Mouse (Mus musculus) urinary bladder, adult 18-20 months (tissue): ENCODE measurements around the gene Smok3c.
"Not testable (repeated sequence)": the region's sequence is repeated elsewhere in the genome, so short reads cannot be mapped to it uniquely, and the experiment has no call there.

Experiments used
- DNase-seq, 2 experiments: peaks; one replicate each; pipeline ENCODE4 v3.0.0; 2022; ENCODE audit warnings: low spot score in 2 of 2, mixed read lengths in 2 of 2

Smok3c gene

GRCm38 (mm10) chr5:138094474-138094873, 41.5 kb downstream of the Smok3c start:
- DNase-seq = no peak

GRCm38 (mm10) chr5:138104976-138105375, 52.0 kb downstream of the Smok3c start:
- no peak for DNase-seq

GRCm38 (mm10) chr5:138107130-138107529, 54.1 kb downstream of the Smok3c start:
- DNase-seq = no peak

DNA sequence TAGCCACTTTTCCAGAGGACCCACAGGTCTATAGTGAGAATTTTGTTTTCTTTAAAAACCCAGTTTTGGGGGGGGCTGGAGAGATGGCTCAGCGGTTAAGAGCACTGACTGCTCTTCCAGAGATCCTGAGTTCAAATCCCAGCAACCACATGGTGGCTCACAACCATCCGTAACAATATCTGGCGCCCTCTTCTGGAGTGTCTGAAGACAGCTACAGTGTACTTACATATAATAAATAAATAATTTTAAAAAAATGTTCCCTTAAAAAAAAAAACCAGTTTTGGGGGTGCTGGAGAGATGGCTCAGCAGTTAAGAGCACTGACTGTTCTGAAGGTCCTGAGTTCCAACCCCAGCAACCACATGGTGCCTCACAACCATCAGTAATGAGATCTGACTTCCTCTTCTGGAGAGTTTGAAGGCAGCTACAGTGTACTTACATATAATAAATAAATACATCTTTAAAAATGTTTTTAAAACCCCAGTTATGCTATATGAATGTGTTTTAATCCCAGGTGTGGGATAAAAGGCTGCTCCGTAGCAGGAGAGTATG, 56.9 kb downstream of the Smok3c start:
- DNase-seq = not testable (repeated sequence)
